Mouse (Mus musculus): ENCODE results near the gene Slc12a7. TPM values are rescaled to one million over a fixed set of nuclear protein-coding genes. Genes with fewer than 3 reads are reported as not detected.

Gene Slc12a7
- total and polyA plus RNA-seq, 2 experiments from 2014 or later, result 34.4 to 94.6 TPM

DNA sequence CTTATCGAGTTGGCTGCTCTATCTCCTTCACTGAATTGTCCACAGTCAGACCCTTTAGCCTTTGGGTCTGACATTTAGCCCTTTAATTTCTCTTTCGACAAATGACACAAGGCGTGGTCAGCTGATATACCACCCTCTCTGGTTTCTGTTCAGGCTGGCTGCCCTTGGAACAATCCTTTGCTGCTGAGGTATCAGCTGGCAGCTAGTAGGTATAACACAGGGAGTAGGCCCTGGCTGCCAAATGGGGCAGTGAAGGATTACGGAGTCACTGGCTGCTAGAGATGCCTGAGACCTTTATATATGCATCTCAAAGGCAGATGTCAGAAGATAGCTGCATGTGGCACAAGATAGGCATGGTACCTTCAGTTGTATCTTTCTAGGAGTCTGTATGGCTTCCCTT lies 42.9 kb downstream of the Slc12a7 start:
- Histone ChIP-seq H3K4me3 (ENCODE audit: low read depth, low read length) (no peak overlapping the region), H3K36me3 (replicated peaks; ENCODE audit: control insufficient read depth, insufficient read depth, low read length) (peaks cover 10% of the 10 kb centered on the region; the same call in 1 of the 2 replicates), H3K27me3 (ENCODE audit: control insufficient read depth, insufficient read depth, low read length) (no peaks in the 10 kb centered on the region), H3K9me3 (replicated peaks; ENCODE audit: control insufficient read depth, low read length) (no peaks in the 10 kb centered on the region), H3K27ac (ENCODE audit: low read depth) (peak overlapping the region; percentile 32), H3K9ac (replicated peaks; ENCODE audit: low read depth, low read length) (no peak overlapping the region), H3K4me1 (ENCODE audit: control insufficient read depth, insufficient read depth) (peaks cover 49% of the 10 kb centered on the region), H3K4me2 (ENCODE audit: low read depth, low read length) (no peak overlapping the region)
- WGBS, result 44% methylated on average over 4 of the region's 4 CpGs
- no peak for DNase-seq (ENCODE audit: low spot score)
- no peak for ATAC-seq (ENCODE audit: insufficient read depth, low read depth)
- TF ChIP-seq EP300 (IDR thresholded peaks at IDR 0.05; ENCODE audit: low read depth), result no peak
- TF ChIP-seq CTCF (IDR thresholded peaks at IDR 0.05; ENCODE audit: low read depth), result no peak

DNA sequence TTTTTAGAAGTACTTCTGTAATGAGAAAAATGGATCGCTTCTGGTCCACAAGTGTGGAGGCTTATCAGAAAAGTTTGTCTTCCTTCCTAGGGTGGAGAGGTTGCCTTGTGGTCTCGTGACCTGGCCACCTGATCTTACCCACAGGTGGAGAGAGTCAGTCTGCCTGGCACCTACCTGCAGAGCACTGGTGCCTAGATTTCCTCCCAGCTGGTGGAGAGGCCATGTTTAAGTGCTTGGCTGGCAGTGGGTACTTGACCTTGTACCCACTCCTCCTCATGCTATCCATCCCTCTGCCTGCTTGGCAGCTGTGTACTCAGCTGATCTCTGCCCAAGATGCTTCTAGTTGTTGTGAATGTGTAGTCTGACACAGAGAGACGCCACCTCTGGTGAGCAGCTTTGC lies 44.7 kb downstream of the Slc12a7 start:
- Histone ChIP-seq H3K4me3 (ENCODE audit: low read depth, low read length) (no peak overlapping the region), H3K4me2 (ENCODE audit: low read depth, low read length) (no peak overlapping the region), H3K36me3 (replicated peaks; ENCODE audit: control insufficient read depth, insufficient read depth, low read length) (peaks cover 10% of the 10 kb centered on the region; the same call in 1 of the 2 replicates), H3K27me3 (ENCODE audit: control insufficient read depth, insufficient read depth, low read length) (no peaks in the 10 kb centered on the region), H3K27ac (ENCODE audit: low read depth) (peak overlapping the region; percentile 5; the same call in 1 of the 2 replicates), H3K4me1 (ENCODE audit: control insufficient read depth, insufficient read depth) (peaks cover 38% of the 10 kb centered on the region), H3K9me3 (replicated peaks; ENCODE audit: control insufficient read depth, low read length) (no peaks in the 10 kb centered on the region), H3K9ac (replicated peaks; ENCODE audit: low read depth, low read length) (no peak overlapping the region)
- no peak for DNase-seq (ENCODE audit: low spot score)
- ATAC-seq (ENCODE audit: insufficient read depth, low read depth), result no peak
- TF ChIP-seq CTCF (IDR thresholded peaks at IDR 0.05; ENCODE audit: low read depth), result no peak
- no peak for TF ChIP-seq EP300 (IDR thresholded peaks at IDR 0.05; ENCODE audit: low read depth)
- WGBS, result 71% methylated on average over 3 of the region's 3 CpGs

DNA sequence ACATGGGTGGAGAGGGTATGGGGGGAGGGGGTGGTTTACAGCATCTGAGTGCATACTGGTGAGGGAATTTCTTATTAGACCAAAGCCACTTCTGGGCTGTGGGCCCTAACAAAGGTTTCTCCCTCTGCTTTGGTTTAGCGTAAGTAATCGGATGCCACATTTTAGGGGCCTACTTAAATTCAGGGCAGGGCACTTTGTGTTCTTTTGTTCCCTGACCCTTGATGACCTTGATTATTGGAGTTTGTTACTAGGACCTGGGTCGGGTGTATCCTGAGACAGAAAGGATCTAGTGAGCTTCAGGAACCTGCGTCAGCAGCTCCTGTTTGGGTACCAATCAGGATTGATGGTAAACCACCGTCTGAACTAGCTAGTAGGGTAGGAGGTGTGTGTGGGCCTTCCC lies 49.6 kb downstream of the Slc12a7 start:
- H3K4me2 ChIP-seq (ENCODE audit: low read depth, low read length), result no peak overlapping the region
- no peaks in the 10 kb centered on the region for H3K9me3 ChIP-seq (replicated peaks; ENCODE audit: control insufficient read depth, low read length)
- peaks cover 15% of the 10 kb centered on the region; the same call in 1 of the 2 replicates for H3K4me1 ChIP-seq (ENCODE audit: control insufficient read depth, insufficient read depth)
- H3K36me3 ChIP-seq (replicated peaks; ENCODE audit: control insufficient read depth, insufficient read depth, low read length), result peaks cover 40% of the 10 kb centered on the region
- TF ChIP-seq EP300 (IDR thresholded peaks at IDR 0.05; ENCODE audit: low read depth) (no peak), CTCF (IDR thresholded peaks at IDR 0.05; ENCODE audit: low read depth) (no peak)
- H3K9ac ChIP-seq (replicated peaks; ENCODE audit: low read depth, low read length), result no peak overlapping the region
- no peak for ATAC-seq (ENCODE audit: insufficient read depth, low read depth)
- no peak overlapping the region for H3K4me3 ChIP-seq (ENCODE audit: low read depth, low read length)
- no peaks in the 10 kb centered on the region for H3K27me3 ChIP-seq (ENCODE audit: control insufficient read depth, insufficient read depth, low read length)
- DNase-seq (ENCODE audit: low spot score), result no peak
- H3K27ac ChIP-seq (ENCODE audit: low read depth), result peak overlapping the region; percentile 17; the same call in 1 of the 2 replicates
- WGBS, result 68% methylated on average over 5 of the region's 5 CpGs

DNA sequence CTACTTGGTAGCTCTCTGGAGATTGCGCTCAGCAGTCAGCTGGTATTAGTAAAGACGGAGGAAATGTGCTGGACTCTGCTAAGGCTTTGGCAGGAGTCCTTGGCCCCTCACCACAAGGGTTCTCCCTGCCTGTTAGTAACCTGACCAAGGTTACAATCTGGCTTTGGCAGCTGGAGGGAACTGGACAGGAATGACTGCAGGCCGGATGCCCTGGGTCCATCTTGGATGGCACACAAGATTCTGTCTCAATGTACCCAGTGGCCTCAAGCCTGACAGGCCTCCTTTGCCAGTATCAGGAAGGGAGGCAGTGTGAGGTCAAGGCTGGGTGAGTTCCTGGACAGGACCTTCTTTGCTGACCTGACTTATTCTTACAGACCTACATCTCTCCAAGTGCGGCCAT lies 59.3 kb downstream of the Slc12a7 start:
- ATAC-seq (ENCODE audit: insufficient read depth, low read depth), result no peak
- 92% methylated on average over 4 of the region's 4 CpGs for WGBS
- peaks cover 86% of the 10 kb centered on the region for H3K36me3 ChIP-seq (replicated peaks; ENCODE audit: control insufficient read depth, insufficient read depth, low read length)

DNA sequence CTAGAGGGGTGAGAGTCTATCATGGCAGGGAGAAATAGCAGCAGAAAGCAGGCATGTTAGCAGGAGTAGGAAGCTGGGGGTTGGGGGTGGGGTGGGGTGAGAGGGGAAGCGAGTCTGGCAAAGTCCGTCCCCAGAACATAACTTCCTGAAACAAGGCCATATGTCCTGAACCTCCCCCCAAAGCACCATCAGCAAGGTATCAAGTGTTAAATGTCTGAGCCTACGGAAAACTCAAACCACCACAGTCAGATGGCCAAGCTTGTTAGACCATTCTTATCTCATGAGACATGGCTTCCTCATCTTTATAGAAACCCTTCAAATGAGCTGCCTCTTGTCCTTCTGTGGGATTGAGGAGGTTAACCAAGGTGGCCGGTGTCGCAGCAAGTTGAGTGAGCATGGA lies 60.3 kb downstream of the Slc12a7 start:
- H3K36me3 ChIP-seq (replicated peaks; ENCODE audit: control insufficient read depth, insufficient read depth, low read length), result peaks cover 86% of the 10 kb centered on the region
- H3K27ac ChIP-seq (ENCODE audit: low read depth), result no peak overlapping the region
- H3K4me1 ChIP-seq (ENCODE audit: control insufficient read depth, insufficient read depth), result no peaks in the 10 kb centered on the region
- H3K4me2 ChIP-seq (ENCODE audit: low read depth, low read length), result no peak overlapping the region
- no peak for ATAC-seq (ENCODE audit: insufficient read depth, low read depth)
- no peak for DNase-seq (ENCODE audit: low spot score)
- no peak overlapping the region for H3K9ac ChIP-seq (replicated peaks; ENCODE audit: low read depth, low read length)
- TF ChIP-seq EP300 (IDR thresholded peaks at IDR 0.05; ENCODE audit: low read depth) (no peak), CTCF (IDR thresholded peaks at IDR 0.05; ENCODE audit: low read depth) (no peak)
- no peaks in the 10 kb centered on the region for H3K9me3 ChIP-seq (replicated peaks; ENCODE audit: control insufficient read depth, low read length)
- no peaks in the 10 kb centered on the region for H3K27me3 ChIP-seq (ENCODE audit: control insufficient read depth, insufficient read depth, low read length)
- 81% methylated on average over 5 of the region's 5 CpGs for WGBS
- H3K4me3 ChIP-seq (ENCODE audit: low read depth, low read length), result no peak overlapping the region

More for the DNA sequence above, 59.3 kb downstream of the Slc12a7 start:
- 0 out of 2 replicates have a peak overlapping the region, but pooled peaks have one; percentile 17 for H3K27ac ChIP-seq (ENCODE audit: low read depth)
- no peaks in the 10 kb centered on the region for H3K9me3 ChIP-seq (replicated peaks; ENCODE audit: control insufficient read depth, low read length)
- TF ChIP-seq EP300 (IDR thresholded peaks at IDR 0.05; ENCODE audit: low read depth) (no peak), CTCF (IDR thresholded peaks at IDR 0.05; ENCODE audit: low read depth) (no peak)
- H3K9ac ChIP-seq (replicated peaks; ENCODE audit: low read depth, low read length), result no peak overlapping the region
- no peaks in the 10 kb centered on the region for H3K27me3 ChIP-seq (ENCODE audit: control insufficient read depth, insufficient read depth, low read length)
- DNase-seq (ENCODE audit: low spot score), result no peak
- no peaks in the 10 kb centered on the region for H3K4me1 ChIP-seq (ENCODE audit: control insufficient read depth, insufficient read depth)
- H3K4me3 ChIP-seq (ENCODE audit: low read depth, low read length), result no peak overlapping the region
- H3K4me2 ChIP-seq (ENCODE audit: low read depth, low read length), result no peak overlapping the region

DNA sequence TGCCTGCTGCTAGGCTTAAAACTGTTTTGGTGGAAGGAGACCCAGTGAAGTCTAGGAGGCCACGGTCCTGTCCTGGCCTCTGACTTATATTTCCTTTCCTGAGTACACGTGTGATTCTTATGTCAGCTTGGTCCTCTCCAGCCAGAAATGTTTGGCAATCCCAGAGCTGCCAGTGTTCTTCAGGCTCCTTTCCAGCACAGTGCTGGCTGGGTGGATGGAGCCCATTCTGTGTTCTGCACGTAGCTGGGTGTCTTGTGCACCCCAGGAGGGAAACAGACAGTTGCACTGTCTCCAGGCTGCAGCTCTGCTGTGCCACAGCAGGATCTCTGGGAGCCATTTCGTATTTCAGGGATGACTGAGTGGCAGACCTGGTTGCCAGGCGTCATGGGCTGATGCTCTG lies 66.2 kb downstream of the Slc12a7 start:
- H3K27ac ChIP-seq (ENCODE audit: low read depth), result peak overlapping the region; percentile 95

More for the DNA sequence above, 66.2 kb downstream of the Slc12a7 start:
- H3K9ac ChIP-seq (replicated peaks; ENCODE audit: low read depth, low read length), result no peak overlapping the region
- no peaks in the 10 kb centered on the region for H3K9me3 ChIP-seq (replicated peaks; ENCODE audit: control insufficient read depth, low read length)
- no peaks in the 10 kb centered on the region for H3K27me3 ChIP-seq (ENCODE audit: control insufficient read depth, insufficient read depth, low read length)
- no peak for TF ChIP-seq CTCF (IDR thresholded peaks at IDR 0.05; ENCODE audit: low read depth)
- H3K36me3 ChIP-seq (replicated peaks; ENCODE audit: control insufficient read depth, insufficient read depth, low read length), result peaks cover 84% of the 10 kb centered on the region
- H3K4me1 ChIP-seq (ENCODE audit: control insufficient read depth, insufficient read depth), result peaks cover 6% of the 10 kb centered on the region
- H3K4me3 ChIP-seq (ENCODE audit: low read depth, low read length), result no peak overlapping the region
- DNase-seq (ENCODE audit: low spot score) (no peak), ATAC-seq (ENCODE audit: insufficient read depth, low read depth) (no peak)
- WGBS, result 71% methylated on average over 5 of the region's 5 CpGs
- no peak overlapping the region for H3K4me2 ChIP-seq (ENCODE audit: low read depth, low read length)

Data from heart, postnatal 0 days (tissue).